Comparison of ENCODE assay signal across 8 mouse cellular contexts in genomic region chr9:107566041-107566709, GRCm38 (mm10). TPM values are rescaled to one million over a fixed set of nuclear protein-coding genes. Genes with fewer than 3 reads are reported as not detected.
A peak's percentile ranks its signal among the peaks of the same experiment; 100 is the strongest.
DNase-seq lines count a peak whose midpoint lies in the region; TF ChIP-seq lines count a peak whose summit lies in the region.

No protein-coding gene starts in this region.

- no peaks in the 10 kb centered on the region for H3K27me3 ChIP-seq in heart, embryonic 10.5 days (ENCODE audit: insufficient read depth, poor library complexity, severe bottlenecking)

- H3K27ac ChIP-seq in cortical plate, adult 2 months (ENCODE audit: insufficient read depth, low read length), result peak overlapping the region; percentile 51
- H3K27ac ChIP-seq in heart, embryonic 10.5 days, result peak overlapping the region; percentile 97

- H3K36me3 ChIP-seq in heart, embryonic 10.5 days, result peaks cover 37% of the 10 kb centered on the region

- WGBS in heart, embryonic 10.5 days, result 54% methylated on average over 15 of the region's 15 CpGs
- 29% methylated on average over 15 of the region's 15 CpGs for WGBS in lung, adult 2 months

- DNase-seq in B cell, adult 2 months, result peak; percentile 84 to 85
- peak; percentile 85 for DNase-seq in NIH3T3 (ENCODE audit: low read depth)
- no peak for DNase-seq in heart, embryonic 10.5 days (ENCODE audit: low spot score)
- peak; percentile 95 for DNase-seq in kidney, postnatal 10 days
- peak; percentile 92 for DNase-seq in lung, adult 2 months
- peak; percentile 78 to 81 for DNase-seq in right cerebral cortex, adult 2 months (ENCODE audit: low spot score in 2 of 2)
- peak; percentile 82 for DNase-seq in yolk sac, embryonic 10.5 days (ENCODE audit: low spot score)

- TF ChIP-seq CTCF in cortical plate, adult 2 months (IDR thresholded peaks at IDR 0.05; ENCODE audit: extremely low read depth, insufficient read depth, low read length), result peak; percentile 80
- peak; percentile 97 for TF ChIP-seq CTCF in lung, adult 2 months (IDR thresholded peaks at IDR 0.05; ENCODE audit: insufficient read depth, low read length)

- TF ChIP-seq POLR2A in cortical plate, adult 2 months (IDR thresholded peaks at IDR 0.05; ENCODE audit: extremely low read depth, insufficient read depth, low read length), result no peak
- TF ChIP-seq POLR2A in lung, adult 2 months (IDR thresholded peaks at IDR 0.05; ENCODE audit: borderline replicate concordance, extremely low read depth, low read depth, low read length), result peak; percentile 59

- H3K4me3 ChIP-seq in cortical plate, adult 2 months (ENCODE audit: insufficient read depth, low read length), result no peak overlapping the region
- peak overlapping the region; percentile 81; the same call in 1 of the 2 replicates for H3K4me3 ChIP-seq in heart, embryonic 10.5 days
- peak overlapping the region; percentile 76 for H3K4me3 ChIP-seq in lung, adult 2 months (replicated peaks; ENCODE audit: extremely low read depth, low read depth, low read length)

- peaks cover 11% of the 10 kb centered on the region for H3K4me1 ChIP-seq in cortical plate, adult 2 months (ENCODE audit: control insufficient read depth, insufficient read depth, low read length)
- H3K4me1 ChIP-seq in heart, embryonic 10.5 days, result peaks cover 63% of the 10 kb centered on the region
- peaks cover 17% of the 10 kb centered on the region for H3K4me1 ChIP-seq in lung, adult 2 months (ENCODE audit: control insufficient read depth, insufficient read depth, low read length)

- no peaks in the 10 kb centered on the region for H3K9me3 ChIP-seq in heart, embryonic 10.5 days

RNA-seq across cellular contexts. Expression of gene Hyal2, which starts 1.6 kb away (rescaled TPM):
- polyA plus RNA-seq in cortical plate, adult 2 months (2012; rRNA removed), result 9.7 and 10.3 TPM in 2 replicates
- 116 and 128 TPM in 2 replicates for polyA plus RNA-seq in heart, embryonic 10.5 days (2016; fragmentation: Nextera tagmentation; extraction: Ambion mirVana)
- polyA plus RNA-seq in lung, adult 2 months (2012; rRNA removed), result 235 and 342 TPM in 2 replicates

RNA-seq across cellular contexts. Expression of gene Tusc2, which starts 3.1 kb away (rescaled TPM):
- polyA plus RNA-seq in cortical plate, adult 2 months (2012; rRNA removed), result 139 and 143 TPM in 2 replicates
- 64.7 and 70.0 TPM in 2 replicates for polyA plus RNA-seq in heart, embryonic 10.5 days (2016; fragmentation: Nextera tagmentation; extraction: Ambion mirVana)
- polyA plus RNA-seq in lung, adult 2 months (2012; rRNA removed), result 46.0 and 46.7 TPM in 2 replicates

RNA-seq across cellular contexts. Expression of gene Hyal1, which starts 10.6 kb away (rescaled TPM):
- polyA plus RNA-seq in cortical plate, adult 2 months (2012; rRNA removed), result 5.0 and 5.7 TPM in 2 replicates
- 4.9 and 6.8 TPM in 2 replicates for polyA plus RNA-seq in heart, embryonic 10.5 days (2016; fragmentation: Nextera tagmentation; extraction: Ambion mirVana)
- 19.6 and 26.5 TPM in 2 replicates for polyA plus RNA-seq in lung, adult 2 months (2012; rRNA removed)

RNA-seq across cellular contexts. Expression of gene Naa80, which starts 12.5 kb away (rescaled TPM):
- 13.8 and 13.9 TPM in 2 replicates for polyA plus RNA-seq in cortical plate, adult 2 months (2012; rRNA removed)
- polyA plus RNA-seq in heart, embryonic 10.5 days (2016; fragmentation: Nextera tagmentation; extraction: Ambion mirVana), result 14.8 and 15.3 TPM in 2 replicates
- 87.8 and 91.9 TPM in 2 replicates for polyA plus RNA-seq in lung, adult 2 months (2012; rRNA removed)

RNA-seq across cellular contexts. Expression of gene Hyal3, which starts 14.4 kb away (rescaled TPM):
- polyA plus RNA-seq in cortical plate, adult 2 months (2012; rRNA removed), result 0.44 and 0.48 TPM in 2 replicates
- 0.36 and 0.70 TPM in 2 replicates for polyA plus RNA-seq in heart, embryonic 10.5 days (2016; fragmentation: Nextera tagmentation; extraction: Ambion mirVana)
- polyA plus RNA-seq in lung, adult 2 months (2012; rRNA removed), result 1.7 and 1.8 TPM in 2 replicates

Comparison
In these comparisons a context has a peak if more than half of its experiments do, and no peak if none do; other contexts are left out.
1. RNA of gene Hyal2, which starts 1.6 kb away (polyA plus RNA-seq): 235 to 342 TPM in lung, adult 2 months and 116 to 128 TPM in heart, embryonic 10.5 days; 9.7 to 10.3 TPM in cortical plate, adult 2 months; every median in the first group is over 10 times any median in the second.